Mouse (Mus musculus) hindbrain, embryonic 10.5 days (tissue): Measurements from ENCODE around the gene Parp16. TPM values are rescaled to one million over a fixed set of nuclear protein-coding genes. Genes with fewer than 3 reads are reported as not detected.

Experiments
- DNase-seq: peaks from one replicate; pipeline ENCODE4 v3.0.0-alpha.2; 2017; ENCODE audit warnings: low spot score
- H3K27ac ChIP-seq: fragments of 300-500 bp; sonication (generic); 2 replicates; pipeline ENCODE4 v1.5.1; 2016; ENCODE audit warnings: mild to moderate bottlenecking, moderate library complexity
- H3K27me3 ChIP-seq: fragments of 300-500 bp; sonication (generic); 2 replicates; pipeline ENCODE4 v1.6.1; 2016; ENCODE audit warnings: mild to moderate bottlenecking; ENCODE audit not compliant: poor library complexity, insufficient read depth, severe bottlenecking
- H3K36me3 ChIP-seq: fragments of 300-500 bp; sonication (generic); 2 replicates; pipeline ENCODE4 v1.6.1; 2016; ENCODE audit warnings: mild to moderate bottlenecking, moderate library complexity
- H3K4me1 ChIP-seq: fragments of 300-500 bp; sonication (generic); replicated peaks from 2 replicates; pipeline ENCODE4 v1.6.1; 2016; ENCODE audit warnings: mild to moderate bottlenecking
- H3K4me3 ChIP-seq: fragments of 300-500 bp; sonication (generic); 2 replicates; pipeline ENCODE4 v1.5.1; 2016; ENCODE audit warnings: mild to moderate bottlenecking, moderate library complexity
- H3K9me3 ChIP-seq: fragments of 300-500 bp; sonication (generic); 2 replicates; pipeline ENCODE4 v1.6.1; 2016; ENCODE audit warnings: mild to moderate bottlenecking, moderate library complexity
- WGBS: fragments of 180-500 bp; shearing (Covaris S2); methylation state at CpG from one replicate; pipeline ENCODE4 v1.1.7; 2016; 5-methylcytosine and 5-hydroxymethylcytosine counted together
- polyA plus RNA-seq: library from polyadenylated mRNA; unstranded; fragments of >200 nt; fragmentation: Nextera tagmentation; extraction: Ambion mirVana; gene quantifications from 2 replicates; pipeline ENCODE4 v1.2.1, GENCODE M21; 2016

The Parp16 gene
- polyA plus RNA-seq, 1 experiment from 2014 or later: 8.0 TPM

DNA sequence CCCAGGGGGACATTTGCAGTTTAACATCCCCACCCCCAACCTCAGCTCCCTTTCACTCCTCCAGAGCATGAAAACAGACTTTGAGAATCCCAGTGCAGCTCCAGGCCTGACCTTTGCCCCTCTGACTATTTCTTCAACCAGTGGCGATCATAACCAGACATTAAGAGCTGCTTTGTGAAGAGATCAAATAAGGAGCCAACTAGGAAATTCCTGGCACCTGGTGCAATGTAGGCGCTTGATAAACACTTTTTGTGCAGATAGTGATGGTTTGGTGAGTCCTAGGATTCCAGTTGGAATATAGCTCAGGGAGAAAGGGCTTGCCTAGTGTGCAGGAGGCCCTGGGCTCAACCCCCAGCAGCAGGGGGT is 3.8 kb upstream of the Parp16 start:
- Histone ChIP-seq H3K4me3 (no peak overlapping the region; the same call in 1 of the 2 replicates), H3K27ac (peak overlapping the region; percentile 84), H3K36me3 (peaks cover 9% of the 10 kb centered on the region; the same call in 1 of the 2 replicates), H3K4me1 (peaks cover 82% of the 10 kb centered on the region), H3K9me3 (no peaks in the 10 kb centered on the region), H3K27me3 (no peaks in the 10 kb centered on the region)
- 26% methylated on average over 2 of the region's 2 CpGs for WGBS
- peak; percentile 63 for DNase-seq

DNA sequence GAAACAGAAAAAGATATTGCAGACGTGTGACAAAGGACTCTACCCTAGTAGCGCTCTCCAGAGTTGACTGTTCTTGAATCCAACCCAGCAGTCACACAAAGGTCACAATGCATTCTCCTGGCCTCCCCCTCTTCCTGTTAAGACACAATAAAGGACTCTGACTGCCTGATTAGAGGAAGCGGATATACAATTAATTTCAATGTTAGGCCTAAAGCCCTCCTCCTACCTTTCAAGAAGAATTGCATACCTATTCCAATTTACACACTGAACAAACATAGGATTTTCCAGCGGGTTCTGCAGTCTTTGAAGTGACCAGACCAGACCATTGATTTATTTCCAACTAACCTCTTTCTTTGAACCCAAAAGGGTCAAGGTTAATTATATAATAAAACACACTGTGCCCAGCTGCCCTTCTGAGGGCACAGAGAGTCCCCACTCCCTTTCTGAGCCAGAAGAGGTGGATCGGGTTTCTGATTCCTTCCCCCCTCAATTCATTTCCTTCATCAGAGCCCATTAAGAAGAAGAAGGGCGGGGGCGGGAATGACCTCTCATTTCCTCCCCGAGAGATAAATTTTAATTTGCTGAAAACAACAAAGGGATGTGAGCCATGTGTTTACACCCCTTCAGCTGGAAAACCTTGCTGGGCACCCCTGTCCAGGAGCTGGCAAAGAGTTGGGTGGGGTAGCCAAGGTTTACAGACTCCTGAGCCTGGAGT is 3.2 kb upstream of the Parp16 start:
- no peak overlapping the region; the same call in 1 of the 2 replicates for H3K4me3 ChIP-seq
- no peaks in the 10 kb centered on the region for H3K27me3 ChIP-seq
- peaks cover 83% of the 10 kb centered on the region for H3K4me1 ChIP-seq
- DNase-seq: peak; percentile 23
- WGBS: 17% methylated on average over 8 of the region's 8 CpGs
- H3K27ac ChIP-seq: peak overlapping the region; percentile 84
- H3K36me3 ChIP-seq: 0 out of 2 replicates have a peak, but pooled peaks cover 5% of the 10 kb centered on the region
- no peaks in the 10 kb centered on the region for H3K9me3 ChIP-seq

DNA sequence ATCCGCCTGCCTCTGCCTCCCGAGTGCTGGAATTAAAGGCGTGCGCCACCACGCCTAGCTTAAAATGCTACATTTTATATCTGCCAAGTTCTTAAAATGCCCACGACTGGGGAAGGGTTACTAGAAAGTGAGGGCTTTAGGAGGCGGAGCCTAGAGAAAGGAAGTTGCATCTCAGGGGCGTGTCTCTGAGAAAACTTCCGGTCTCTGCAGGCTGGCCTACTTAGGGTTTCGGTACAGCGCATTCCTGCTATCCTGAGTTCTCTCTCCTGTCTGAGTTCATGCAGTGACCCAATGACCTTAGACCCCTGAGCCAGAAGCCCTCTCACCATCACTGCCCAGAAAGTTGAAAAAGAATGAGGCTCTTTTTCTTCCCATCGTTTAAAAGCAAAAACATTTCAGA is 1.9 kb upstream of the Parp16 start:
- 63% methylated on average over 12 of the region's 12 CpGs for WGBS

DNA sequence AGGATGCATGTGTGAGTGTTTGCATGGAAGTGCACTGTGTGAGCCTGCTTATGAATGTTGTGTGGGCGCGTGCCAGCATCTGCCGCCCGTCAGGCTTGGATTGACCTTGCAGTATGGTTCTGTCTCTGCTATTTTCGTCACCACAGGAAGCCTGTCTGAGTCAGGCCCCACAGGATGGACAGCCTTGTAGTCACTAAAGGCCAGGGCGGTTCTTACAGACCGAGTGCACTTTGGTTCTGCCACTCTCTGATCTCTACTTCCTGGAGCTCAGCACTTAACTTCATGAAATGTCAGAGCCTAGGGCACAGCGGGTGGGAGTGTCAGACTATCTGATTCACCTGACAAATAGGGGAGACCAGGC is 448 bp downstream of the Parp16 start:
- DNase-seq: no peak
- Histone ChIP-seq H3K27me3 (no peaks in the 10 kb centered on the region), H3K36me3 (no peaks in the 10 kb centered on the region), H3K4me3 (no peak overlapping the region), H3K4me1 (peaks cover 70% of the 10 kb centered on the region), H3K27ac (peak overlapping the region; percentile 94), H3K9me3 (no peaks in the 10 kb centered on the region)
- WGBS: 50% methylated on average over 8 of the region's 8 CpGs

More for the DNA sequence above, 1.9 kb upstream of the Parp16 start:
- Histone ChIP-seq H3K9me3 (no peaks in the 10 kb centered on the region), H3K36me3 (no peaks in the 10 kb centered on the region), H3K4me3 (no peak overlapping the region), H3K27ac (peak overlapping the region; percentile 62; the same call in 1 of the 2 replicates), H3K27me3 (no peaks in the 10 kb centered on the region), H3K4me1 (peaks cover 84% of the 10 kb centered on the region)
- DNase-seq: peak; percentile 21

DNA sequence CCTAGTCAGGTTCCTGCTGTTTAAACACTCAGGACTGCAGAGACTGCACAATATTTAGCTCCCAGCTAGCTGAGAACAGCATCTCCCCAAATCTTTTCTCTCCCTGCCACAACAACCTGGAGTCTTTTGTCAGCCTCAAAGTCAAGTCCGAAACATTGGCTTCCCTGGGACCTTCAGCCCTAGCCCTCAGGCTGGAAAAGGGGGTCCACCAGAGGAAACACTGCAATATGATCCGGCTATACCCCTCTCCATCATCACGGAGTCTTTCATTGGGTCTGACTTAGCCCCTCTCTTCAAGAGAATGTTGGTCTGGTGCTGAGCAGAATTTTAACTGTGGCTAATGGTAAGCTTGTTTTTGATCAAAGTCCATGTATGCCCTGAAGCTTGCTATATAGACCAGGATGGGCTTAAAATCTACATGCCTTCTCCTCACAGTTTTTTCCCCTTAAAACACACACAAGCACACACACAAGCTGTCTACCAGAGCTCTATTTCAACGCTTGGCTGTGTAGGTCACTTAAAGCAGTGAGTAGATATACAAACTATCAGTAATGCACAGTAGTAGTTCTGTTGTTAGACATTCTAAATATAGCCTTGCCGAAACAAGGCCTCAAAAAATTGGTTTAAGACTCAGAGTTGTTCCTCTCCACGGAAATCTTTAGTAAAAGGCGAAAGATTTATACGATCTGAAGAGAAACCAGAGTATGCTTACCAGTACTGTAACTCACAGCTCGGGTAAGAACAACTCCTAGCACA is 1.0 kb downstream of the Parp16 start:
- H3K27ac ChIP-seq: peak overlapping the region; percentile 94
- no peaks in the 10 kb centered on the region for H3K27me3 ChIP-seq
- peak overlapping the region; percentile 30; the same call in 1 of the 2 replicates for H3K4me3 ChIP-seq
- DNase-seq: peak; percentile 69
- no peaks in the 10 kb centered on the region for H3K36me3 ChIP-seq
- H3K9me3 ChIP-seq: no peaks in the 10 kb centered on the region
- peaks cover 65% of the 10 kb centered on the region for H3K4me1 ChIP-seq
- 5% methylated on average over 9 of the region's 9 CpGs for WGBS

DNA sequence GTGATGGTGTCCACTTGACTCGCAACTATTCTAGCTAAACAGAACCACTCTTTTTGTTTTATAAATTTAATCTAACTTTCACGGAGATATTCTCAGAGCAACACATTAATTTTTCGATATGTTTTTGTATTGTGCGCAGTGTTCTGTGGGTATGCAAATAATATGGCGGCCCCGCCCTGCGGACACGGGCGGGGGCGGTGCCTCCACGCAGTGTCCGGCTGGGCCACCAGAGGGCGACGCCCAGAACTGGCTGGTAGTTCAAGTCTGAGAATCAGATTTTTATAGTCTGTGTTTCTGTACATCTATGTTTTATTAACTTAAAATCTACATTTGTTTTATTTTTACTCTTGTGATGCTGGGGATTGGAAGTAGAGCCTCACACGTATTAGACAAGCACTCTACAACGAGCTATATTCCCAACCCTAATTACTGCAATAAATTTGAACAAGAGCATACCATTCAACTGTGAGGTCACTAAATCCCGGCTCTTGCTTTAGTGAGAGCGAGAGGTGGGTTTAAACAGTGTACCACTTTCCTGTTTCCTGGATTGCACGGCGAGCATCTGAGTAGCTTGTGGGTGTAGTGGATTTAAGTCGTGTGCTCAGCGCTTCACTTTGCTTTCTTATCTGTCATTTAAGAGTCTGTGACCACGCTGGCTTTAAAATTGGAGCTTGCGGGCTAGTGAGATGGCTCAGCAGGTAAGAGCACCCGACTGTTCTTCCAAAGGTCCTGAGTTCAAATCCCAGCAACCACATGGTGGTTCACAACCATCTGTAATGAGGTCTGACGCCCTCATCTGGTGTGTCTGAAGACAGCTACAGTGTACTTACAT is 1.8 kb downstream of the Parp16 start:
- H3K9me3 ChIP-seq: no peaks in the 10 kb centered on the region
- H3K27me3 ChIP-seq: no peaks in the 10 kb centered on the region
- peak; percentile 90 for DNase-seq
- peak overlapping the region; percentile 94 for H3K27ac ChIP-seq
- no peaks in the 10 kb centered on the region for H3K36me3 ChIP-seq
- peak overlapping the region; percentile 30; the same call in 1 of the 2 replicates for H3K4me3 ChIP-seq
- peaks cover 57% of the 10 kb centered on the region for H3K4me1 ChIP-seq
- 24% methylated on average over 26 of the region's 26 CpGs for WGBS

DNA sequence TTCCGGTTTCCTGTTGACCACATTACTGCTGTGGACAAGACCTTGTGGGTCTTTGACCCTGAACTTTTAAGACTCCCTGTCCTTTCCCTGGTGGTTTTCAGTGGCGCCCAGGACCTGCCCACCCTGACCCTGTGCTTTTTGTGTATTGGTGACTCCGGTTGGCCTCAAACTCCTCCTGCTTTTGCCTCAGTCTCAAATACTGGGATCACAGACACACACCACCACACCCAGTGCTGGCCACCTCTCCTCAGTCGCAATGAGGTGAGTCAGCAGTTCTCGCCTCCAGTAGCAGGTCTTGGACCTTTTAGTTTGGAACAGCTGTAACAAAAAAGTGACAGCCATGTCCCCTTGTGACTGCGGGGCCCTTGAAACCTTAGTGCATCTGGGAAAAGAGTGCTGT is 2.7 kb downstream of the Parp16 start:
- Histone ChIP-seq H3K9me3 (no peaks in the 10 kb centered on the region), H3K27ac (peak overlapping the region; percentile 45; the same call in 1 of the 2 replicates), H3K36me3 (no peaks in the 10 kb centered on the region), H3K27me3 (no peaks in the 10 kb centered on the region), H3K4me1 (peaks cover 48% of the 10 kb centered on the region), H3K4me3 (no peak overlapping the region)
- WGBS: 88% methylated on average over 6 of the region's 6 CpGs
- DNase-seq: no peak

DNA sequence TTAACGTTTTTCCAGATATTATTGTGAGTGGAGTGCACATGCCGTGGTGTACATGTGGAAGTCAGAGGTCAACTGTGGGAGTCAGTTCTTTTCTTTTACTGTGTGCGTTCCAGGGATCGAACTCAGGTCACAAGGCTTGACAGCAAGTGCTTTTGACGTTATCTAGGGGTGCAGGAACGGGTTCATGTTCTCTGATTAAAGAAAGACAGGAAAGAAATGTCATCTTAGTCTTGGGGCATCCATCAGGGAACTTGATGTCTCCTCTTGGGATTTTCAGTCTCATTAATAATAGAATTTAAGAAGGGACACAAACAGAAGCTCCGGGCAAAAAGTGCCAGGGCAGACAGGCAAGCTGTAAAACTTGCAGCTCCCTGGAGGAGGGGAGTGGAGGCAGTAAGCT is 4.6 kb downstream of the Parp16 start:
- no peaks in the 10 kb centered on the region for H3K27me3 ChIP-seq
- no peak for DNase-seq
- H3K4me3 ChIP-seq: no peak overlapping the region
- H3K9me3 ChIP-seq: no peaks in the 10 kb centered on the region
- 0 out of 2 replicates have a peak overlapping the region, but pooled peaks have one; percentile 36 for H3K27ac ChIP-seq
- H3K36me3 ChIP-seq: no peaks in the 10 kb centered on the region
- H3K4me1 ChIP-seq: peaks cover 29% of the 10 kb centered on the region
- WGBS: 72% methylated on average over 7 of the region's 7 CpGs

DNA sequence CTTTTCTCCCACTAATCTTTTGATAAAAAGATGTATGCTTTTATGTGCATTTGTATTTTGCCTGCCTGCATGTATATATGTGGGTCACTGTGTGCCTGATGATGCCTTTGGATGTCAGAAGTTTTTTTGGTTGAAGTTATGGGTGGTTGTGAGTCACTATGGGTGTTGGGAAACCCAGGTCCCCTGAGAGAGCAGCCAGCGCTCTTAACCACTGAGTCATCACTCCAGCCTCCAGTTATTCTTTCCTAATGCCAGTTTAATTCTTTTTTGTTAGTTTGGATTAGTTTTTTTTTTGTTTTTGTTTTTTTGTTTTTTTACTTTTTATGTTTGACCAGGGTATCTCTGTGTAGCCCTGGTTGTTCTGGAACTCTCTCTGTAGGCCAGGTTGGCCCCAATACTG is 5.5 kb downstream of the Parp16 start:
- no peak for DNase-seq
- Histone ChIP-seq H3K4me3 (no peak overlapping the region), H3K27me3 (no peaks in the 10 kb centered on the region), H3K9me3 (no peaks in the 10 kb centered on the region), H3K4me1 (peaks cover 20% of the 10 kb centered on the region), H3K36me3 (no peaks in the 10 kb centered on the region), H3K27ac (no peak overlapping the region)
- 78% methylated on average over 1 of the region's 1 CpGs for WGBS

DNA sequence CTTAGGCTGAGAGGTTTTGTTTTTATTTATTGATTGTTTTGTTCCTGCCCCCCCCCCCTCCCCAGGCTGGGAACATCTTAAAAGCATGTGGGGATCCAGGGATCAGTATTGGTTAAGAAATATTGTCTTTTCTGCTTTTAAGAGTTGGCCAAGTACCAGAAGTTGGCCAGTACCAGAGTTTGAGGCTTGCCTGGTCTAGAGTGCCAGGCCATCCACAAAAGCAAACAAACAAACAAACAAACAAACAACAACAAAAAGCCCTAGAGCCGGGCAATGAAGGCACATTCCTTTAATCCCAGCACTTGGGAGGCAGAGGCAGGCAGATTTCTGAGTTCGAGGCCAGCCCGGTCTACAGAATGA is 5.8 kb downstream of the Parp16 start:
- H3K36me3 ChIP-seq: no peaks in the 10 kb centered on the region
- WGBS: 55% methylated on average over 3 of the region's 3 CpGs
- H3K4me1 ChIP-seq: peaks cover 16% of the 10 kb centered on the region
- H3K9me3 ChIP-seq: no peaks in the 10 kb centered on the region
- no peak overlapping the region for H3K27ac ChIP-seq
- H3K4me3 ChIP-seq: no peak overlapping the region
- DNase-seq: no peak
- no peaks in the 10 kb centered on the region for H3K27me3 ChIP-seq

DNA sequence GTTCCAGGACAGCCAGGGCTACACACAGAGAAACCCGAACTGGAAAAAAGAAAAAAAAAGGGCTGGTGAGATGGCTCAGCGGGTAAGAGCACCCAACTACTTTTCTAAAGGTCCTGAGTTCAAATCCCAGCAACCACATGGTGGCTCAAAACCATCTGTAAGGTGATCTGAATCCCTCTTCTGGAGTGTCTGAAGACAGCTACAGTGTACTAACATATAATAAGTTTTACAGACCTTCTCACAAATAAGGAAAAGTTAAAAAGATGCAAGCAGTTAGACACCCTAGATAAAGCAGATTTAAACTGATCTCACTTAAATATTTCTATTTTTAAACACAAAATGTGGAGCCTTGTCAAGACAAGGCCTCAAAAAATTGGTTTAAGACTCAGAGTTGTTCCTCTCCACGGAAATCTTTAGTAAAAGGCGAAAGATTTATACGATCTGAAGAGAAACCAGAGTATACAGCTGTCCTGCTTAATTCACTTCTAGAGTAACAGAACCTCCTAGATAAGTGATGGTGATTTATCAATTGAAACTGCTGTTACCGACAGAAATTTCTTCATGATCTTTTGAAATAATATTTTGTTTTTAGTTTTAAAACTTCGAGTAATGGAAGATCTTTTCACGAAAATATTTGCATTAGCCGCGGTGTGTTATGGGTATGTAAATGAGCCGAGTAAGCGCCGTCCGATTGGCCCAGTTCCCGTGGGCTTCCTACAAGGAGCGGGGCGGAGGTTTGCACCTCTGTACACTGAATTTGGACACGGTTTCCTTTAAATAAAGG is 6.4 kb downstream of the Parp16 start:
- 1% methylated on average over 18 of the region's 18 CpGs for WGBS
- Histone ChIP-seq H3K4me3 (peak overlapping the region; percentile 52), H3K4me1 (peaks cover 13% of the 10 kb centered on the region), H3K27ac (peak overlapping the region; percentile 91), H3K9me3 (no peaks in the 10 kb centered on the region), H3K36me3 (no peaks in the 10 kb centered on the region), H3K27me3 (no peaks in the 10 kb centered on the region)
- DNase-seq: peak; percentile 72

DNA sequence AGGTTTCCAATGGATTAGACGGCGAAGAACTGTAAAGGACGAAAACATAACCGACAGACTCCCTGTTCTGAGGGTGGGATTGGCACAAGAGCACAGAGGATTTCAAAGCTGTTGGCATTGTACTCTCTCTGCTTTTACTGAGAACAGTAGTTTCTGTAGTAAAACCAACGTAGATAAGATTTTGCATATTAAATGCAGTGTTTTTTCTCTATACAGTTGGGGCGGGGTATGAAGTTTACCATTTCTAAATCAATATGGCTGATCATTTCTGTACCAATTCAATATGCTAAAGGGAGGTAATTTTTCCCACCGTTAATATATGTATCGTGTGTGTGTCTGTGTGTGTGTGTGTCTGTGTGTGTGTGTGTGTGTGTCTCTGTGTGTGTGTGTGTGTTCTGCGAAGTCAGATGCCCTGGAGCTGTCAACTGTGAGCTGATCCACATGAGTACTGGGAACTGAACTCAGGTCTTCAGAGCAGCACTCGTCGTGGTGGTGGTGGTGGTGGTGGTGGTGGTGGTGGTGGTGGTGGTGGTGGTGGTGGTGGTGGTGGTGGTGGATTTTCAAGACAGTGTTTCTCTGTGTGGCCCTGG is 7.1 kb downstream of the Parp16 start:
- Histone ChIP-seq H3K27ac (peak overlapping the region; percentile 91), H3K27me3 (no peaks in the 10 kb centered on the region), H3K4me3 (peak overlapping the region; percentile 52), H3K36me3 (no peaks in the 10 kb centered on the region), H3K4me1 (peaks cover 10% of the 10 kb centered on the region), H3K9me3 (no peaks in the 10 kb centered on the region)
- 36% methylated on average over 11 of the region's 11 CpGs for WGBS
- DNase-seq: no peak
